Mouse (Mus musculus): ENCODE measurements at regions not wholly inside any gene's neighbourhood (a gene's known extent, or its start where the extent isn't known, plus 50 kb on each side); places are given as distances from the start of the nearest gene placed in this dataset. TPM values are rescaled to one million over a fixed set of nuclear protein-coding genes. Genes with fewer than 3 reads are reported as not detected.

GRCm38 (mm10) chr15:14689141-14689540 is 1515.7 kb upstream of the Cdh6 start:
- H3K9ac ChIP-seq (ENCODE audit: low read depth, low read length): no peak overlapping the region

GRCm38 (mm10) chr15:14642291-14642690 is 1468.8 kb upstream of the Cdh6 start:
- Histone ChIP-seq H3K9ac (ENCODE audit: low read depth, low read length) (no peak overlapping the region), H3K4me1 (replicated peaks; ENCODE audit: control insufficient read depth, insufficient read depth, low read length) (no peaks in the 10 kb centered on the region), H3K9me3 (ENCODE audit: control insufficient read depth) (no peaks in the 10 kb centered on the region), H3K36me3 (ENCODE audit: control insufficient read depth, insufficient read depth) (no peaks in the 10 kb centered on the region), H3K4me2 (replicated peaks; ENCODE audit: low read depth) (no peak overlapping the region), H3K4me3 (ENCODE audit: low read depth, low read length) (no peak overlapping the region), H3K27ac (ENCODE audit: low read depth, low read length) (no peak overlapping the region), H3K27me3 (replicated peaks; ENCODE audit: control insufficient read depth, insufficient read depth, low read length) (no peaks in the 10 kb centered on the region)
- WGBS: 87% methylated on average over 2 of the region's 2 CpGs
- TF ChIP-seq CTCF (IDR thresholded peaks at IDR 0.05; ENCODE audit: low read depth): no peak
- ATAC-seq: no peak

More at GRCm38 (mm10) chr15:14689141-14689540, 1515.7 kb upstream of the Cdh6 start:
- TF ChIP-seq CTCF (IDR thresholded peaks at IDR 0.05; ENCODE audit: low read depth): no peak
- Histone ChIP-seq H3K27me3 (replicated peaks; ENCODE audit: control insufficient read depth, insufficient read depth, low read length) (no peaks in the 10 kb centered on the region), H3K4me2 (replicated peaks; ENCODE audit: low read depth) (no peak overlapping the region), H3K36me3 (ENCODE audit: control insufficient read depth, insufficient read depth) (no peaks in the 10 kb centered on the region), H3K9me3 (ENCODE audit: control insufficient read depth) (0 out of 2 replicates have a peak, but pooled peaks cover 5% of the 10 kb centered on the region), H3K4me3 (ENCODE audit: low read depth, low read length) (no peak overlapping the region), H3K4me1 (replicated peaks; ENCODE audit: control insufficient read depth, insufficient read depth, low read length) (no peaks in the 10 kb centered on the region), H3K27ac (ENCODE audit: low read depth, low read length) (no peak overlapping the region)
- 75% methylated on average over 2 of the region's 2 CpGs for WGBS
- ATAC-seq: no peak

- Histone ChIP-seq H3K4me3 (ENCODE audit: low read depth, low read length) (no peak overlapping the region), H3K9ac (ENCODE audit: low read depth, low read length) (no peak overlapping the region), H3K36me3 (ENCODE audit: control insufficient read depth, insufficient read depth) (no peaks in the 10 kb centered on the region), H3K27me3 (replicated peaks; ENCODE audit: control insufficient read depth, insufficient read depth, low read length) (no peaks in the 10 kb centered on the region), H3K4me2 (replicated peaks; ENCODE audit: low read depth) (no peak overlapping the region), H3K27ac (ENCODE audit: low read depth, low read length) (no peak overlapping the region), H3K4me1 (replicated peaks; ENCODE audit: control insufficient read depth, insufficient read depth, low read length) (no peaks in the 10 kb centered on the region), H3K9me3 (ENCODE audit: control insufficient read depth) (no peaks in the 10 kb centered on the region)
- WGBS: 52% methylated on average over 1 of the region's 1 CpGs
- no peak for ATAC-seq
- peak; percentile 62 for TF ChIP-seq CTCF (IDR thresholded peaks at IDR 0.05; ENCODE audit: low read depth)
Measured at GRCm38 (mm10) chr15:14628523-14628922, 1455.0 kb upstream of the Cdh6 start.

GRCm38 (mm10) chr15:14606691-14607090 is 1433.2 kb upstream of the Cdh6 start:
- ATAC-seq: no peak
- Histone ChIP-seq H3K4me3 (ENCODE audit: low read depth, low read length) (no peak overlapping the region), H3K9ac (ENCODE audit: low read depth, low read length) (no peak overlapping the region), H3K27ac (ENCODE audit: low read depth, low read length) (no peak overlapping the region), H3K36me3 (ENCODE audit: control insufficient read depth, insufficient read depth) (no peaks in the 10 kb centered on the region), H3K4me1 (replicated peaks; ENCODE audit: control insufficient read depth, insufficient read depth, low read length) (no peaks in the 10 kb centered on the region), H3K4me2 (replicated peaks; ENCODE audit: low read depth) (no peak overlapping the region), H3K9me3 (ENCODE audit: control insufficient read depth) (0 out of 2 replicates have a peak, but pooled peaks cover 3% of the 10 kb centered on the region), H3K27me3 (replicated peaks; ENCODE audit: control insufficient read depth, insufficient read depth, low read length) (no peaks in the 10 kb centered on the region)
- 84% methylated on average over 1 of the region's 1 CpGs for WGBS
- no peak for TF ChIP-seq CTCF (IDR thresholded peaks at IDR 0.05; ENCODE audit: low read depth)

Small RNA genes in the stretch of these regions (microRNA-seq; reads per million reads assigned to microRNA genes)
- gene Gm24080: not detected

Data from intestine, postnatal 0 days (tissue).